ENCODE assay signal across 24 mouse cellular contexts in genomic region chr17:52349872-52350271, GRCm38 (mm10).
DNase-seq lines count a peak whose midpoint lies in the region; ATAC-seq lines count a peak whose summit lies in the region.
"Had no signal": no experiment of that assay in that cellular context is flagged by ENCODE, and none has a peak within 500 bp of the region (broad histone marks: within the 10 kb centered on the region; RNA-seq: fewer than 3 reads in every experiment).

No protein-coding gene starts in this region.

- H3K4me1 ChIP-seq in midbrain, embryonic 11.5 days (ENCODE audit: control insufficient read depth, insufficient read depth, low read length): no peaks in the 10 kb centered on the region
- H3K4me1 ChIP-seq in midbrain, embryonic 15.5 days: no peaks in the 10 kb centered on the region
- H3K4me1 ChIP-seq: embryonic facial prominence, embryonic 15.5 days; forebrain, embryonic 10.5 days; forebrain, embryonic 12.5 days had no signal

- DNase-seq in midbrain, embryonic 11.5 days (ENCODE audit: low spot score, missing footprints): peak; percentile 60
- peak; percentile 13 for DNase-seq in thymus, postnatal 0 days (ENCODE audit: low spot score)
- no peak for DNase-seq in thymus, adult 18-20 months
- DNase-seq in thymus, postnatal 14 days: peak; percentile 50
- peak; percentile 32 to 45 for DNase-seq in thymus, postnatal 36 days
- DNase-seq in lung, postnatal 25 days (ENCODE audit: low spot score): no peak
- DNase-seq in urinary bladder, postnatal 25 days (ENCODE audit: low spot score): no peak
- DNase-seq: adrenal gland, adult 2 months; adrenal gland, postnatal 10 days; adrenal gland, postnatal 25 days; cerebellum, adult 11 months; cerebellum, adult 18-20 months; cerebellum, adult 8-10 months; cerebellum, adult 9-11 months; cerebellum, postnatal 14 days; cerebellum, postnatal 36 days; embryo, embryonic 11 days had no signal

- no peak overlapping the region for H3K4me2 ChIP-seq in midbrain, embryonic 11.5 days
- H3K4me2 ChIP-seq in midbrain, embryonic 15.5 days: no peak overlapping the region
- H3K4me2 ChIP-seq: embryonic facial prominence, embryonic 13.5 days; embryonic facial prominence, embryonic 15.5 days; forebrain, embryonic 12.5 days had no signal

- no peak overlapping the region for H3K4me3 ChIP-seq in midbrain, embryonic 11.5 days (ENCODE audit: low read depth, low read length)
- no peak overlapping the region for H3K4me3 ChIP-seq in midbrain, embryonic 15.5 days
- H3K4me3 ChIP-seq: embryonic facial prominence, embryonic 13.5 days; embryonic facial prominence, embryonic 15.5 days; erythroblast, embryonic 14.5 days; forebrain, embryonic 10.5 days; forebrain, embryonic 12.5 days had no signal

- H3K9ac ChIP-seq in midbrain, embryonic 11.5 days (ENCODE audit: low read length): no peak overlapping the region
- H3K9ac ChIP-seq in midbrain, embryonic 15.5 days: no peak overlapping the region
- H3K9ac ChIP-seq: embryonic facial prominence, embryonic 13.5 days; embryonic facial prominence, embryonic 15.5 days; forebrain, embryonic 12.5 days had no signal

- no peaks in the 10 kb centered on the region for H3K9me3 ChIP-seq in midbrain, embryonic 11.5 days (ENCODE audit: control insufficient read depth, low read length)
- no peaks in the 10 kb centered on the region for H3K9me3 ChIP-seq in midbrain, embryonic 15.5 days
- H3K9me3 ChIP-seq: embryonic facial prominence, embryonic 13.5 days; embryonic facial prominence, embryonic 15.5 days; forebrain, embryonic 10.5 days; forebrain, embryonic 12.5 days had no signal

- H3K27me3 ChIP-seq in midbrain, embryonic 11.5 days (ENCODE audit: control insufficient read depth, insufficient read depth, low read length): no peaks in the 10 kb centered on the region
- H3K27me3 ChIP-seq in midbrain, embryonic 15.5 days (replicated peaks): no peaks in the 10 kb centered on the region
- H3K27me3 ChIP-seq: embryonic facial prominence, embryonic 13.5 days; embryonic facial prominence, embryonic 15.5 days; forebrain, embryonic 12.5 days had no signal

- ATAC-seq in midbrain, embryonic 11.5 days (ENCODE audit: low FRiP score): no peak
- no peak for ATAC-seq in midbrain, embryonic 15.5 days (replicated peaks)
- ATAC-seq: forebrain, embryonic 14.5 days had no signal

- H3K27ac ChIP-seq in midbrain, embryonic 11.5 days (ENCODE audit: low read depth, low read length): no peak overlapping the region
- H3K27ac ChIP-seq in midbrain, embryonic 15.5 days: no peak overlapping the region
- H3K27ac ChIP-seq: embryonic facial prominence, embryonic 13.5 days; embryonic facial prominence, embryonic 15.5 days; forebrain, embryonic 10.5 days; forebrain, embryonic 12.5 days had no signal

- H3K36me3 ChIP-seq in midbrain, embryonic 11.5 days (ENCODE audit: control insufficient read depth, insufficient read depth, low read length): no peaks in the 10 kb centered on the region
- no peaks in the 10 kb centered on the region for H3K36me3 ChIP-seq in midbrain, embryonic 15.5 days (replicated peaks)
- H3K36me3 ChIP-seq: embryonic facial prominence, embryonic 13.5 days; embryonic facial prominence, embryonic 15.5 days; forebrain, embryonic 10.5 days; forebrain, embryonic 12.5 days had no signal

- 78% methylated on average over 5 of the region's 5 CpGs for WGBS in midbrain, embryonic 11.5 days
- WGBS in midbrain, embryonic 15.5 days: 75% methylated on average over 5 of the region's 5 CpGs

Comparison
In these comparisons a context has a peak if more than half of its experiments do, and no peak if none do; other contexts are left out.
1. DNase-seq: peak in midbrain, embryonic 11.5 days (single experiment), thymus, postnatal 0 days (single experiment), thymus, postnatal 14 days (single experiment) and thymus, postnatal 36 days (2 of 2); none in thymus, adult 18-20 months (0 of 2), lung, postnatal 25 days (single experiment) and urinary bladder, postnatal 25 days (single experiment).